Mouse (Mus musculus): ENCODE results near the gene Pcnx.

The Pcnx gene

GRCm38 (mm10) chr12:81904456-81904855, 44.6 kb downstream of the Pcnx start:
- DNase-seq (ENCODE audit: low spot score): no peak

GRCm38 (mm10) chr12:81905865-81906264, 46.0 kb downstream of the Pcnx start:
- no peak for DNase-seq (ENCODE audit: low spot score)

DNA sequence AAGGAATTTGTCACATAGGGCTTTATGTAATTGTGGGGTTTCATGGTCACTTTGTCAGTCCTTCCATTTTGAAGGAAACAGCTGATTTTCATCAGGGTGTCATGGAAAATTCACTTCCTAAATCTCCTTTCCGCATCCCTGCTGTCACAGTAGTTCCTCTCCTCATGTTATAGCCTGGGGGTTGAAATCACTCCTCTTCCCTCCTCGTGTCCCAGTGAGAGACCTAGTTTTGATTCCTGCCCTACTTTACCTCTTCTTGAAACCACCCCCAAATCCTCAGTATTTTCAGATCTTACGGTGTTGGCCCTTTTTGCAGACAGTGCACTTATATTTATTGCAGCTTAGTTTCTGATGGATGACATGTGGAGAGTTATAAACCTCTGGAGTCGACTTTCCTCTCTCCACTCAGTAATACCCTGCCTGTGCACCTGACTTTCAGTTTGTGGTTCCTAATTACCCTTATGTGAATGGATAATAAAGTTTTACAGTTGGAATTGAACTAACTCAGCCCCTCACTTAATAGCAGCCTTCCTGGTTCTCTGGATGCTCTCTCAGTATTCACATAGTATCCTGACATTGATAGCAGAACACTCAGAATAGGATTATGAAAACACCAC, 48.0 kb downstream of the Pcnx start:
- DNase-seq (ENCODE audit: low spot score): no peak

DNA sequence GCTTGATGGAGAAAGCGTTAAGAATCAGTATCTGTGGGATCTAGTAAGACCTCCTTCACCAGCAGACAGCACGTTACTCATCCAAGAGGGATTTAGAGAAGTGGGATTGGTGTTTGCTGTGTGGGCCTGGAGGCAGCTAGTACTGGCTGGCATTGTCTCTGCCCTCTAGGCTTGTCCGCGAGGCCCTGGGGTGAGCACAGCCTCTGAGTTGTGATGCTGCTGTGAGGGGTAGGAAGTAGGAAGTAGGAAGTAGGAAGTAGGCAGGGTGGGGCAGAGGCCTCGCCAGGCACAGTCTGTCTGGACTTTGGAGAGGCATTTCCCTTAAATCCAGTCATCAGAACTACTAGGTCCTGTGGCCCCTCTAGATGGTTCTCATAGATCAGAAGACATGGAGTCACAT, 50.6 kb downstream of the Pcnx start:
- no peak for DNase-seq (ENCODE audit: low spot score)

DNA sequence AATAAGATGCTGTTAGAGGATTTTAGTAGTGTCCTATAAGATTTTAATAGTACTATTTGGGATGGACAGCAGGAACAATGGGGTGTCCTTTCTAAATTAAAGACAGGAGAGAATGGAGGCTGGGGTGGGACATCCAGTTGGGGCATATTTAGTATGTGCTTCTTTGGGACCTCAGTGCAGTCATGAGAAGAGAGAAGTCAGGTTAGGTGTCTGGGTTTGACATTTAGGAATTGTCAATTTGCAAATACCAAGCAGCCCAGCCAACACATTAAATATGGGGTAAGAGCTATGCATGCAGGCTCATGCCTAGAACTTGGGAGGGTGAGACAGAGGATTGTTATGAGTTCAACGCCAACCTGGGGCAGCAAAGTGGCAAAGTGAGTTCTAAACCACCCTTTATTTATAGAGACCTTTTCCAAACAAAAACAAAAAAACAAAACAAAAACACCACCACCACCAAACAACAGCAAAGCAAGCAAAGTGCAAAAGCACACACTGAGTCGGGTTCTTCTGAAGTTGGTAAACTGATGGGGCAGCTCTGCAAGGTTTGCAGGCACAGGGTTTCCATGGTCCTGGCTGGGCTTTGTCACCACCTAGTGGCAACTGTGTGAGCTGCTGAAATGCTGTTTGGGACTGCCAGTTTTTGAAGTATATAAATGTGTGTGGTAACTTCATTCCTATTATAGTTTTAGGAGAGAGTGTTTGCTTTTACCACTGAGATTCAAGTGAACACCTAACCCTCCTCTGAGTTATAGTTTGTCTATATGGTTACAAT, 55.5 kb downstream of the Pcnx start:
- DNase-seq (ENCODE audit: low spot score): peak; percentile 66

GRCm38 (mm10) chr12:81918346-81918745, 58.5 kb downstream of the Pcnx start:
- no peak for DNase-seq (ENCODE audit: low spot score)

GRCm38 (mm10) chr12:81918886-81919285, 59.1 kb downstream of the Pcnx start:
- no peak for DNase-seq (ENCODE audit: low spot score)

- DNase-seq (ENCODE audit: low spot score): no peak
Observed at GRCm38 (mm10) chr12:81920027-81920426, 60.2 kb downstream of the Pcnx start.

DNA sequence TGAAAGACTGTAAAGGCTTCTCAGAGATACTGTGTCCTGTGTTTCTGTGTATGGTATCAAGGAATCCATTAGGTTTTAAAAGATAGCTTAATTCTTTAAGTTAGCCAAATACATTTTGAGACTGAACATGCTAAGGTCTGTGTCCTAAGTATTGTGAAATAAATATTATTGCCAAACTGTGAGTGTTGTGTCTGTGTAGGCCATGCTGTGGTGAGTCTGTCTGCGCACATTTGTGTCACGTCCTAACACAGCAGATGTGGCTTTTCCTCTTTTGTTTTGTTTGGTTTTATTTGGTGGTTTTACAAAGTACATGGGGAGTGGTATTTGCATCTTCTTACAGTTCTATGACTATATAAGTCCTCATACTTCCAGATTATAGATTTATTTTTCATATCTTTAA, 60.8 kb downstream of the Pcnx start:
- DNase-seq (ENCODE audit: low spot score): no peak

- no peak for DNase-seq (ENCODE audit: low spot score)
Observed at GRCm38 (mm10) chr12:81921785-81922184, 62.0 kb downstream of the Pcnx start.

GRCm38 (mm10) chr12:81922838-81923237, 63.0 kb downstream of the Pcnx start:
- DNase-seq (ENCODE audit: low spot score): no peak

DNA sequence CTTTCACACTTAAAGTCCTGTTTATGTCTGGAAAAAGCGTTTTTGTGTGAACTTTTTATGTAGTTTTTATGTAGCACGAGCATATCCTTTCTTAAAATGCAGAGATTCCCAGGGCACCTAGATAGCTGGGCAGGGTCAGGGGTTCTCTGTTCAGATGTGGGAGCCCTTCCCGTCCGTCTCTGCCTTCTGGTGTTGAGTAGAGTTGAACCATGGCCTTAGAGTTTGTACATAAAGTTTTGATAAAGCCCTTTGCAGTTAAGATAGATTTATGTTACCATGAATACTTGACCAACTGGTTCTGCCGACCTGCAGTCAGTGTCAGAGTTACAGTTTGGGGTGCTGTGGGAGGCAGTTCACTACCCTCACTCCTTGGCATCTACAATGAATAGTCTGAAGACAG, 67.3 kb downstream of the Pcnx start:
- no peak for DNase-seq (ENCODE audit: low spot score)

- no peak for DNase-seq (ENCODE audit: low spot score)
Observed at GRCm38 (mm10) chr12:81927643-81928381, 68.0 kb downstream of the Pcnx start.

GRCm38 (mm10) chr12:81928382-81928770, 68.6 kb downstream of the Pcnx start:
- no peak for DNase-seq (ENCODE audit: low spot score)

- DNase-seq (ENCODE audit: low spot score): no peak
Observed at GRCm38 (mm10) chr12:81932015-81932414, 72.2 kb downstream of the Pcnx start.

GRCm38 (mm10) chr12:81933430-81933829, 73.6 kb downstream of the Pcnx start:
- DNase-seq (ENCODE audit: low spot score): no peak

GRCm38 (mm10) chr12:81934510-81934909, 74.7 kb downstream of the Pcnx start:
- DNase-seq (ENCODE audit: low spot score): no peak

DNA sequence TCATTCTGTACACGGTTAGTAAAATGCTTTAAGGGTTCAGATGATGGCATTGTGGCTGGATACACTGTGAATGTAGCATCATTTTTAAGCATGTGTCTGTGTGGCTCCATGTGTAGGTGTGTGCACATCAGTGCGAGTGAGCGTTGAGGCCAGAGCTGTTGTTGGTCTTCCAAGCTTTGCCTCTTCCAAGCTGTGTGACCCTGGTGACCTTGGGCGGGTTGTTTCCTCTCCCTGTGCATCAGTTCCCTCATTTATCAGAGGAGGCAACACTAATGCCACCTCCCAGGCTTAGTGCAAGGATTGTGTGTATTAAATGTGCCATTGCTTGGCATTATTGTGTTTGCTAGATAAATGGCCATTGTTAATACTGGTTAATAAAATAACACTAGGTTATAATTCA, 76.2 kb downstream of the Pcnx start:
- DNase-seq (ENCODE audit: low spot score): no peak

DNA sequence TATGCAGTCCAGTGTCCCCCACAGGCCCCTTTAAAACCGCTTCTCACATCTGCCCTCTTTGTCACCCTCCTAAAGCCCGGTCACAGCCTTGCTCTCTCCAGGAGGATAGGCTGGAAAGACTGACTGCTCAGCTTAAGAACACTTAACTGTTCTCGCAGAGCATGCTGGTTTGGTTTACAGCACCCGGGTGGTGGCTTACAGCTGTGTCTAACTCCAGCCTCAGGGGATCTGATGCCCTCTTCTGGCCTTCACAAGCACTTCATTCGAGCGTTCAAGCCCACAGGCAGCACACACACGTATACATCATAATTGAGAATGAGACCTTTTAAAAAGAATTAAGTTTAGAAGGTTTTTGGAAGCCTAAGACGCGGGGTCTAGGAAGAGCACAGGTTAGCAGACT, 81.4 kb downstream of the Pcnx start:
- DNase-seq (ENCODE audit: low spot score): no peak

- no peak for DNase-seq (ENCODE audit: low spot score)
Observed at GRCm38 (mm10) chr12:81943331-81944062, 83.7 kb downstream of the Pcnx start.

DNA sequence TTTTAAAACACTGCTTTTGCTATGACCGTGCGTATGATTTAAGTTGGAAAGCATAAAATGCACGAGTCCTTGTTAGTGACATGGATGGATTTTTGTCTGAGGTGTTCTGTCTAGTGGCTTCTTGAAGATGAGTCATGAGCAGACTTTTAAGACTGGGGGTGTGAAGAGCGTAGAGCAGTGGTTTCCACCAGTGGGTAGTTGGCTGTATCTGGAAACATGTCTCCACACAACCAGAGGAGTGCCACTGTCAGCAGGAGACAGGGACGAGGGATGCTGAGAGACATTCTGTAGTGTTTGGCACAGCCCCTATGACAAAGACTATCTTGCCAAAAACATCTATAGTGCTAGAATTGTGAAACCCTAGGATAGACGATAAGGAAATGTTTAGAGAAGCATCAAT, 89.2 kb downstream of the Pcnx start:
- no peak for DNase-seq (ENCODE audit: low spot score)

DNA sequence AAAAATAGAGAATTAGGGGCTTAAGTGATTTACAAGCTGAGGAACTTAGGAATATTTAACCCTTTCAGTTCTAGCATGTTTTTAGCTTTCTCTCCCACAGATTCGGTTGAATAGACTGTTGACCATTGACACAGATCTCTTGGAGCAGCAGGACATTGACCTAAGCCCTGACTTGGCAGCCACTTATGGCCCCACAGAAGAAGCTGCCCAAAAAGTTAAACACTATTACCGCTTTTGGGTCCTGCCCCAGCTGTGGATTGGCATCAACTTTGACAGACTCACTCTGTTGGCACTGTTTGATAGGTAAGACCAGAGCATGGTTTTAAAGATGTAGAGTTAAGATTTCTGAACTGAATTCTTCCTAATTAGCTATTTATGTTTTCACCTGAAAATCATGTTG, 90.2 kb downstream of the Pcnx start:
- DNase-seq (ENCODE audit: low spot score): no peak

GRCm38 (mm10) chr12:81958351-81958750, 98.5 kb downstream of the Pcnx start:
- no peak for DNase-seq (ENCODE audit: low spot score)
